Mouse (Mus musculus) adrenal gland, postnatal 10 days (tissue): ENCODE data around the gene Gm21188. TPM values are rescaled to one million over a fixed set of nuclear protein-coding genes. Genes with fewer than 3 reads are reported as not detected.
"Not testable (repeated sequence)": the region's sequence is repeated elsewhere in the genome, so short reads cannot be mapped to it uniquely, and the experiment has no call there.

ENCODE experiments used
- DNase-seq: peaks from one replicate; pipeline ENCODE4 v3.0.0; 2021; ENCODE audit warnings: mixed read lengths
- long read RNA-seq, 2 experiments: library from polyadenylated mRNA; stranded (forward); transcript quantifications; one replicate each; pipeline ENCODE4 v2.0.0; 2021
- total RNA-seq, 2 experiments: library from RNA; stranded (reverse); gene quantifications; 2 replicates each; pipeline ENCODE4 v1.2.3; 2021

Gm21188 gene
- under 1 TPM; 0.36 to 0.45 TPM for total RNA-seq
- long read RNA-seq, experiment 1, result 0 reads
- long read RNA-seq, experiment 2, result 0 reads

DNA sequence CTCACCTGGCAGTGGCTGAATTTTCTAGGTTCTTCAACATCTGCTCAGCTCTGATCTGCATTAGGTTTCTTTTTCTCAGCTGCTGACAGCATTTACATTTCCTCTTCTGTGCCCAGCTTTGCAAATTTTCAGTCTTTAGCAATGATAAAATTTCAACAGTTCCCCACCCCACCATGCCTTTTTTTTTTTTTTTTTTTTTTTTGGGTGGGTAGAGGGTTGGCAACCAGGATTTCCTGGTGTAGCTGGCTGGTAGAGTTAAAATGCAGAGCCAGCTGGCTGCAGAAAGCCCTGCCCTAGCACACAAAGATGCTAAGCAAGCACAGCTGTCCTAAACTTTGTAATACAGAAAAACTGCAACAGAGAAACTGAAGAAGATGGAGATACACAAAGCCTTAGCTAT is at the start of gene Gm21188:
Gene Gm21188, minus strand, starts transcription at position 110 of the 400 bp plus-strand sequence.
- DNase-seq, result not testable (repeated sequence)

DNA sequence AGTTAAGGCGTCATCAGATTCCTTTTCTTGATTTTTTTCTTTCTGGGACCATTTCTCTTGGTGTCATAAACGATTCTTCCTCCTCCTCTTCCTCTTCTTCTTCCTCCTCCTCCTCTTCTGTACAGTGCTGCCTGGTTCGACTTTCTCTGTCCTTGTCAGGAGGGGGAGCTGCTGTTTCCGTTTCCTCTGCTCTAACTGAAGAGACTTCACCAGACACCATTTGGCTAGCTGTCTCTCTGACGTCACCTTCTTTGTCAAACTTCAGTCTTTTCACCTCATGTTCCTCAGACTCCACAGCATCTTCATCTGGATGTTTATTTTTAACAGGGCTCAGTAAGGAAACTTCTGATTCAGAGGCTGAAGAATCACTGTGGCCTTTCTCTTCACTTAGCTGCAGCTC is 47.3 kb upstream of the Gm21188 start:
- DNase-seq, result not testable (repeated sequence)

DNA sequence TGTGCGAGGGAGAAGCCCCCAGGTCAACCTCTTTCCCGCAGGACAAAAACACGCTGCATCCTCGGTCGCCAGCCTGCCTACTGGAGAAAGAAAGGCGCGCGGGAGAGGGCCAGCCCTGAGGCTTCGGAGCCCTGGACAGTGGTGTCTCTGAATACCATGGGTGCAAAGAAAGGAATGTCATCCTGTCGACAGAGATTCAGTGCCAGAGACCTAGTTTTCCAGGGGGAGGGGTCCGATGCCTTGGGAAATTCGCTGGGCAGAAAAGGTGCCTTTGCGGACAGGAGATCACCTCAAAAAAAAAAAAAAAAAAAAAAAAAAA is 44.9 kb upstream of the Gm21188 start:
- not testable (repeated sequence) for DNase-seq

- not testable (repeated sequence) for DNase-seq
Measured at GRCm38 (mm10) chr13:120096241-120096937, 44.4 kb upstream of the Gm21188 start.

GRCm38 (mm10) chr13:120092950-120093349 is 41.0 kb upstream of the Gm21188 start:
- not testable (repeated sequence) for DNase-seq

- DNase-seq, result not testable (repeated sequence)
Measured at GRCm38 (mm10) chr13:120079644-120080043, 27.6 kb upstream of the Gm21188 start.

- DNase-seq, result not testable (repeated sequence)
Measured at GRCm38 (mm10) chr13:120070878-120071277, 18.9 kb upstream of the Gm21188 start.

- DNase-seq, result not testable (repeated sequence)
Measured at GRCm38 (mm10) chr13:120070012-120070598, 18.1 kb upstream of the Gm21188 start.

GRCm38 (mm10) chr13:120063439-120064089 is 11.6 kb upstream of the Gm21188 start:
- DNase-seq, result not testable (repeated sequence)

- DNase-seq, result not testable (repeated sequence)
Measured at GRCm38 (mm10) chr13:120062903-120063302, 10.9 kb upstream of the Gm21188 start.

- not testable (repeated sequence) for DNase-seq
Measured at GRCm38 (mm10) chr13:120048608-120049007, 3.4 kb downstream of the Gm21188 start.

DNA sequence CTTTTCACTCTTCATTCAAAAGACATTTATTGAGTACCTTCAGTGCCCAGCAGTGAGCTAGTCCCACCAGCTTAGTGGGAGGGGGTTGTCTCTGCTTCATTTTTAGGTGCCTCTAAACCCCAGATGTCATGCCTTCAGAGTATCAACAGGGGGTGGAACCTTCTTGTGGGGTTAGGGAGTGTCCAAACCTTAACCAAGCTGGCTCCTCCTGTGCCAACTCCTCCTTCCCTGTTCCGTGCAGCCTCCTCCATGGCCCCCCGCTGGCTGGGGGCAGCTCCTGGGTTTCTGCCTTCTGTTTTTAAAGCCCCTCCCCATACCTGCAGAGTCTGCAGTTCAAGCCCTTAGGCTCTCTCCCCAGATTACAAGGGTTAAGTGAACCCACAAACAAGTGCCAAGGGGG is 3.8 kb downstream of the Gm21188 start:
- DNase-seq, result not testable (repeated sequence)

DNA sequence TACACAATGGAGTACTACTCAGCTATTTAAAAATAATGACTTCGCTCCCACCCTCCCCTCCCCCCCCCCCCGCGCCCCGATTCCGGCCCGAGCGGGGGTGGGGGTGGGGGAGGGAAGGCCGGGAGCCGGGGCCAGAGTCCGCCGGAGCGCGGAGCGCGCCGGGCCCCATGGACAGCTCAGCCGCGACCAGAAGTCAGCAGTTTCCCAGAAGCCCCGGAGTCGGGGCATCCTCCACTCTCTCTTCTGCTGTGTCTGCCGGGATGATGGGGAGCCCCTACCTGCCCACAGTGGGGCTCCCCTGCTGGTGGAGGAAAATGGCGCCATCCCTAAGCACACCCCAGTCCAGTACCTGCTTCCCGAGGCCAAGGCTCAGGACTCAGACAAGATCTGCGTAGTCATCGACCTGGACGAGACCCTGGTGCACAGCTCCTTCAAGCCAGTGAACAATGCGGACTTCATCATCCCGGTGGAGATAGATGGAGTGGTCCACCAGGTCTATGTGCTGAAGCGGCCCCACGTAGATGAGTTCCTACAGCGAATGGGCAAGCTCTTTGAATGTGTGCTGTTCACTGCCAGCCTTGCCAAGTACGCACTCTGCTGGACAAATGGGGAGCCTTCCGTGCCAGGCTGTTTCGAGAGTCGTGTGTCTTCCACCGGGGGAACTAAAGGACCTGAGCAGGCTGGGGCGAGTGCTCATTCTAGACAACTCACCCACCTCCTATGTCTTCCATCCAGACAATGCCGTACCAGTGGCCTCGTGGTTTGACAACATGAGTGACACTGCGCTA is 5.4 kb downstream of the Gm21188 start:
- DNase-seq, result not testable (repeated sequence)

DNA sequence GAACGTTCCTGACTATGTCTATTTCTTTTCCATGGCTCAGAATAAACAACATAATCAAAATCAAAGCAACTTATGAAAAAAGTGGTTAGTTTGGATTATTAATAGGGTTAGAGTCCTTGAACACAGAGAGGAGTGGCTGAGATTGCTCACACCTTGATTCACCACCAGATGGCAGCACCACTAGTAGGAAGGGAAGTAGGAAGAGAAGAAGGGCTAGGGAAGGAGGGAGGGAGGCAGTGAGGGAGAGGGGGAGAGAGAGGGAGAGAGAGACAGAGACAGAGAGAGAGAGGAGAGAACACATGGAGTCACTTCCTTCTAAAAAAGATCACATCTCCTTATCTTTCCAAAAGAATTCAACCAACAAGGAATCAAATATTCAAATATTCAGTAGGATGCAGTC is 10.8 kb downstream of the Gm21188 start:
- DNase-seq, result peak; percentile 68

GRCm38 (mm10) chr13:120037881-120038280 is 14.1 kb downstream of the Gm21188 start:
- not testable (repeated sequence) for DNase-seq

DNA sequence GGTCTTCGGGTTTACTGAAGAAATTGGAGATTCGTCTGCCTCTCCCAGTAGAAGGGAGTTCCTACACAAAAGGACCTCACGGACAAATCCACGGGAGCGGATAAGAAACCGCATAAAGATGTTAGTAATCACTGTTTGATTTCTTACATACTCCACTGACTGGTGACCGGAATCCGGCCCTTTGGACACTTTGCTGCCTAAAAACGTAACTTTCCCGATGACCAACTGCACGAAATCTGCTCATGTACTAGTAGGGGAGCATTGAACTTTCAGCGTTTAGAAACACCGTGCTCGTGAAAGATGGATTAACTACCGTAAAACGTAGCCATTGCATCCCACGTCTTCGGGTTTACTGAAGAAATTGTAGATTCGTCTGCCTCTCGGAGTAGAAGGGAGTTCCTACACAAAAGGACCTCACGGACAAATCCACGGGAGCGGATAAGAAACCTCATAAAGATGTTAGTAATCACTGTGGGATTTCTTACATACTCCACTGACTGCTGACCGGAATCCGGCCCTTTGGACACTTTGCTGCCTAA is 15.3 kb downstream of the Gm21188 start:
- DNase-seq, result not testable (repeated sequence)

DNA sequence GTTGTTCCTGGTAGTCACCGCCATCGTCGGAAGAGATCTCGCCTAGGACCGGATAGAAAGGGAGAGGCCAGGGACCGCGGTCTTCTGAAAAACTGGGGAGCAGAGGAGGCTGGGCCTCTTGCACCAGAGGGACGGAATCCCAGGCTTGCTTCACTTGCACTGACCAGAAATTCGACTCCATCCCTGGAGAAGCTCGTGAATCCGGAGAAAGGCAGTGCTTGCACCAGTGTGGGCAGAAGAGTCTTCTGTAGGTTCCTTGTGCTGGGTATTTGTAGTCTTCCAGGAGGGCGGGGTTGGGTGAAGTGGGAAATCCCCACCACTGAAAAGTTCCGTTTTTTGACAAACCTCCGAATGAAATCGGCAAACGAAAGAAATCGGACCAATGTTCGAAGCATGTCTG is 16.8 kb downstream of the Gm21188 start:
- DNase-seq, result not testable (repeated sequence)

DNA sequence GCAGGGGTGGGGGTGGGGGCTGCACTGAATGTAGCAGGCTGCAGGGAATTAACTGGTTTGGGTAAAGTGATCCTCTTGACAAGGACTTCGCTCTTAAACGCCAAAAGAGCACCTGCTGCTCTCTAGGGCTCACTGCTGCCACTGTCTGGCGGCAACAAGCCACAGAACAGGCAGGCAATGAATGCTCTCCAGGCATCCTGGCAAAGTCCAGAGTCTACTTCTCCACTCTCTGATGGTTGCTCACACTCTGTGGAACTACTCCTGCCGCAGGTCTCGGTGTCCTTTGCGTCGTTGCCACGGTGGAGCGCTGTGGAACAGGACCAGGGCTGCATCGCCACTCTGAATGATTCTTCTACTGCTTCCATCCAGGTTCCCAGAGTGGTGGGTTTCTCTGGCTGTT is 17.4 kb downstream of the Gm21188 start:
- DNase-seq, result not testable (repeated sequence)

DNA sequence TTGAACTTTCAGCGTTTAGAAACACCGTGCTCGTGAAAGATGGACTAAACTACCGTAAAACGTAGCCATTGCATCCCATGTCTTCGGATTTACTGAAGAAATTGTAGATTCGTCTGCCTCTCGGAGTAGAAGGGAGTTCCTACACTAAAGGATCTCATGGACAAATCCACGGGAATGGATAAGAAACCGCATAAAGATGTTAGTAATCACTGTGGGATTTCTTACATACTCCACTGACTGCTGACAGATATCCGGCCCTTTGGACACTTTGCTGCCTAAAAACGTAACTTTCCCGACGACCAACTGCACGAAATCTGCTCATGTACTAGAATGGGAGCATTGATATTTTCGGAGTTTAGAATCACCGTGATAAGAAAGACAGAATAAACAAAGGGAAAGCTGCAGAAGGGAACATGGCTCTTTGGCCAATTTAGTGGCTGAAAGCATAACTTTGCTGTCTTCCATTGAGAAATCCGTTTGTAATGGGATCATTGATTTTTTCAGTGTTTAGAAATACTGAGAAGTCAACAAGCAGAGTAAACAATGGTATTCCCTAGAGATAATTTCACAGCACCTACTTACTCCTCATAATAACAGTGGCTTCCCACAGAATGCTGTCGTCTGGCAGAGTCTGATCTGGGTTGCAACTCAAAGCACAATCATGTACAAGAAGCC is 18.3 kb downstream of the Gm21188 start:
- DNase-seq, result peak; percentile 26

DNA sequence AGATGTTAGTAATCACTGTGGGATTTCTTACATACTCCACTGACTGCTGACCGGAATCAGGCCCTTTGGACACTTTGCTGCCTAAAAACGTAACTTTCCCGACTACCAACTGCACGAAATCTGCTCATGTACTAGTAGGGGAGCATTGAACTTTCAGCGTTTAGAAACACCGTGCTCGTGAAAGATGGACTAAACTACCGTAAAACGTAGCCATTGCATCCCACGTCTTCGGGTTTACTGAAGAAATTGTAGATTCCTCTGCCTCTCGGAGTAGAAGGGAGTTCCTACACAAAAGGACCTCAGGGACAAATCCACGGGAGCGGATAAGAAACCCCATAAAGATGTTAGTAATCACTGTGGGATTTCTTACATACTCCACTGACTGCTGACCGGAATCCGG is 20.3 kb downstream of the Gm21188 start:
- DNase-seq, result peak; percentile 8

DNA sequence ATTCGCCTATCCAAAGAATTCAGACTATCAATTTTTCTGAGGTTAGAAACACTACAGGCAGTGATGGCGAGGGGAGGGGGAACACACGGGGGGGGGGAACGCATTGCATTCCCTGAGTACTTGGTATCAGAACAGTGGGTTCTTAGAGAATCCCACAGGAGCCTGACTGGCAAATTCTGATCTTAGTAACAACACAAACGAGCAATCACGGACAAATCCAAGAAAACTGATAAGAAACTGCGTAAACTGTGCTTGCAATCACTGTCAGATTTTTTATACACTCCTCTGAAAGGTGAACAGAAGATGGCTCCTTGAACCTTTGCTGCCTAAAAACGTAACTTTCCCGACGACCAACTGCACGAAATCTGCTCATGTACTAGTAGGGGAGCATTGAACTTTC is 24.6 kb downstream of the Gm21188 start:
- DNase-seq, result not testable (repeated sequence)

- DNase-seq, result not testable (repeated sequence)
Measured at GRCm38 (mm10) chr13:120026911-120027310, 25.1 kb downstream of the Gm21188 start, which contains the start of gene Gm36079. TSS of gene Gm36079 (minus strand) at chr13:120027011.
